Mouse (Mus musculus): ENCODE measurements at regions not wholly inside any gene's neighbourhood (a gene's known extent, or its start where the extent isn't known, plus 50 kb on each side); places are given as distances from the start of the nearest gene placed in this dataset.

DNA sequence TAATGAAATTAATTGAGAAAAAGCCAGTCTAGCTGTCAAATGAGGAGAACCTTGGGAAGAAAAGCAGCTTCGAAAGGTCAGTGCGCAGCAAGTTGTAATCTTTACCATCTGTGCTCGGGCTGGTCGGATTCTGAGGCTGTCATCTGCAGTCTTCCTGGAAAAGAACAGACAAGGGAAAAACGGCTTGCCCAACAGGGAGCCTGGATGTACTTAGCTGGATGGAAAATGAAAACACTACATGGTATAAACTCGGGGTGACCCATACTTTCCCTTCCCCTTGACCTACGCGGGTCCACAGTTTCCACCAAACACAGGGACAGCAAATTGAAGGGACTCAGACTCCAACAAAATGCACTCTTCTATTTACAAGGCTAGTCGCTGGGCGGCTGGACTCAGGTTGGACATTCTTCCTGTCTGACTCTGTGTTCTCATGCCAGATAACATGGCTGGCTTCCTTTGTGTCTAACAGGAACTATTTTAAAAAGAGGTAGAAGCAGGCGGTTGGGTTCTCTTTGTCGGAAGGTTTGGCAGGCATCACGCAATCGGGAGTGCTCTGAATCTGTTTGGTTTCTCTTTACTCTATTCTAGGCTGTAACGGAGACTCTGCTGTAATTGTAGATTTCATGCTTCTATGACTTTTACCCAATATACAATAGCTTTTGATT lies 648.5 kb downstream of the Epha4 start:
- H3K4me1 ChIP-seq (ENCODE audit: control insufficient read depth, insufficient read depth, low read length): no peaks in the 10 kb centered on the region
- no peak overlapping the region for H3K4me3 ChIP-seq (replicated peaks; ENCODE audit: extremely low read depth, low read depth, low read length)
- WGBS: 65% methylated on average over 15 of the region's 15 CpGs
- DNase-seq: no peak
- TF ChIP-seq CTCF (IDR thresholded peaks at IDR 0.05; ENCODE audit: insufficient read depth, low read length): no peak
- no peak for TF ChIP-seq POLR2A (IDR thresholded peaks at IDR 0.05; ENCODE audit: borderline replicate concordance, extremely low read depth, low read depth, low read length)

DNA sequence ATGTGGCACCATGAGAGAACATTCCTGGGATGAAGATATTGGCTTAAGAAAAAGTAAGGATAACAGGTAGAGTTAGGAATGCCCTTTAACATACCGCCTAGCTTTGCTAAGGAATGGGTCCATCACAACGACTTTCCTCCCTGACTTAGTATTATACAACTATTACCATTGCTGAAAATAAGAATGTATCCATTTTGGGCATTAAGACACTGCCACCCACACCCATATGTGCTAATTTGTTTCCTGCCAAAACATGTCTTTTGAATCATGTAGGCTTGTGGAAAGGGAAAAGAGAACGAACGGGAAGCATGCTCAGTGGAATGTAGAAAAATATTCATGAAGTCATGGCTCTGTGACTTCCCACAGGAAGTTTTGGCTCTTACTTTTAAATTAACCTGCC lies 641.7 kb downstream of the Epha4 start:
- DNase-seq: no peak
- Histone ChIP-seq H3K4me3 (replicated peaks; ENCODE audit: extremely low read depth, low read depth, low read length) (no peak overlapping the region), H3K4me1 (ENCODE audit: control insufficient read depth, insufficient read depth, low read length) (no peaks in the 10 kb centered on the region)
- TF ChIP-seq POLR2A (IDR thresholded peaks at IDR 0.05; ENCODE audit: borderline replicate concordance, extremely low read depth, low read depth, low read length) (no peak), CTCF (IDR thresholded peaks at IDR 0.05; ENCODE audit: insufficient read depth, low read length) (no peak)
- WGBS: 72% methylated on average over 4 of the region's 4 CpGs

DNA sequence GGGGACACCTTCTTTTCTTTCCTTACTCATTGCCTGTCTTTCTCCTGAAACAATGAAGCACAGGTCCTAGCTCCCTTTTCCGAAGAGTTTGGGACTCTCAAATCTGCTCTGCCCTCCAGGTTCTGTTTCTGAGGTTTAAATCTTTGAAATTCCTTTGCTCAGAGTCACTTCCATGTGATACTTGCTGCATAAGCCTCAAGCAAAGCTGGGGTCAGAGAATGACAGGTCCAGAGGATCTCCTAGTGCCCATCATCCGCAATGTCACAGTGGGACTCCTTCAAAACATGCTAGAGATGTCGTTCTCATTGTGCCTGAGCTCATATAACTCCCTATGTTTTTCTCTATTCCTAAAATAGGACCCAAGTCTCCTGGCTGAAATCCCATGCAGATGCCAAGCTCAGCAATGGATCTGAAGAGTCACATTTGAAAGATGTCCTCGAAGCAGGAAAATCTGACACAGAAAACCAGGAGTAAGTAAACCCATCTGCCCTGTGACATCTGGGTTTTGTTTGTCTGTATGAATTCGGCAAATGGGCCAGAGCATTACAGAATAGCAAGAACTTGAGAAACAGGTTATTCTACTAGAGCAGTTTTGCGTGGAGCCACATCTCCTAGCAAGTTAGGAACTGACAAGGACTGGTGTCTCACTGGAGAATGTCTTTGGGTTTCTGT lies 634.6 kb downstream of the Epha4 start:
- TF ChIP-seq CTCF (IDR thresholded peaks at IDR 0.05; ENCODE audit: insufficient read depth, low read length) (no peak), POLR2A (IDR thresholded peaks at IDR 0.05; ENCODE audit: borderline replicate concordance, extremely low read depth, low read depth, low read length) (no peak)
- Histone ChIP-seq H3K4me1 (ENCODE audit: control insufficient read depth, insufficient read depth, low read length) (no peaks in the 10 kb centered on the region), H3K4me3 (replicated peaks; ENCODE audit: extremely low read depth, low read depth, low read length) (no peak overlapping the region)
- 73% methylated on average over 6 of the region's 6 CpGs for WGBS
- no peak for DNase-seq

DNA sequence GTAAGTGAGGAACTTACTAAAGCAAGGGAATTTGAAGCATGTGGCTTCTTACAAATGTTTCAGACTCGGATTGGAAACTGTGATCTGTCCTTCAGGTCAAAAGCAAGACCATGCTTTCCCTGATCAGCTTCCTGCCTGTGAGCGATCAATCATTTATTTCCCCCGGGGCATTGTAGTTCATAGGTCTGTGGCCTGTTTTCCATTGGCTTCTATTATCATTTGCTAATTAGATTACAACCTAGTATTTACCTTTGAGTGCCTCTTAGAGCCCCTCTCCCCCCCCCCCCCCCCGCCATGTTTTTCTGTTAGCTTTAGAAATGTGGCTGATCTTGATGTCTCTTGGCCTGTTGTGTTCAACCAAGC lies 634.1 kb downstream of the Epha4 start:
- TF ChIP-seq POLR2A (IDR thresholded peaks at IDR 0.05; ENCODE audit: borderline replicate concordance, extremely low read depth, low read depth, low read length) (no peak), CTCF (IDR thresholded peaks at IDR 0.05; ENCODE audit: insufficient read depth, low read length) (no peak)
- no peak for DNase-seq
- Histone ChIP-seq H3K4me1 (ENCODE audit: control insufficient read depth, insufficient read depth, low read length) (no peaks in the 10 kb centered on the region), H3K4me3 (replicated peaks; ENCODE audit: extremely low read depth, low read depth, low read length) (no peak overlapping the region)
- 60% methylated on average over 4 of the region's 4 CpGs for WGBS

DNA sequence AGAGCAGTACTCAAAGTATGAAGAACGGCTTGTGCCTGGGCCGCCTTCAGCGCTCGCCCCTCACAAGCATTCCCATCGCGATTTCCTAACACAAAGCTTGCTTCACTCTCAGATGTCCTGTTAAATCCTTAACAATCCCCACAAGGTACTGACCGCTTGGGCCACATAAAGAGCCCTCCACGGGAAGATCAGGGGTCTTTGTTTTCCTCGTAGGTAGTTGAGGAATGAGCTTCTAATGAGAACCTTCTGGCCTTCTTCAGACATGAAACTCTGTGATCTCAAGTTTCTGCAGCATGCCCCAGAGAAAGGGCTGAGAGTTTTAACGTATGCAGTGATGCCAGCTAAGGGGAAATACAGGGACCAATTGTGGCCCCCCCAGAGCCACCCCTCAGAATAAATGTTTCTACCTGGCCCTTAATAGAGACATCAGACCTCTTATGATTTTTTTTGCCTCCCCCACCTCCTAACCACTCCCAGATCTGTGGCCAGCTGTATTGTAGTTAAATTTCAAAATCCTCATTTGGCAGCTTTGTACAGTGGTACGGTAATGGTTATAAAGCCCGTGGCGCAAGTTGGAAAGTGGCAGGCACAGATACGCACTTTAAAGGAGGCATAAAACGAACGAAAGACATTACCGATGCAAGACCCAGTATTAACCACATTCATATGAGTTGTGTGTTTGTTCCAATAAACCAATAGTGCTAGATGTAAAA lies 618.6 kb downstream of the Epha4 start:
- Histone ChIP-seq H3K4me1 (ENCODE audit: control insufficient read depth, insufficient read depth, low read length) (no peaks in the 10 kb centered on the region), H3K4me3 (replicated peaks; ENCODE audit: extremely low read depth, low read depth, low read length) (no peak overlapping the region)
- no peak for DNase-seq
- 77% methylated on average over 17 of the region's 17 CpGs for WGBS
- no peak for TF ChIP-seq CTCF (IDR thresholded peaks at IDR 0.05; ENCODE audit: insufficient read depth, low read length)
- no peak for TF ChIP-seq POLR2A (IDR thresholded peaks at IDR 0.05; ENCODE audit: borderline replicate concordance, extremely low read depth, low read depth, low read length)

DNA sequence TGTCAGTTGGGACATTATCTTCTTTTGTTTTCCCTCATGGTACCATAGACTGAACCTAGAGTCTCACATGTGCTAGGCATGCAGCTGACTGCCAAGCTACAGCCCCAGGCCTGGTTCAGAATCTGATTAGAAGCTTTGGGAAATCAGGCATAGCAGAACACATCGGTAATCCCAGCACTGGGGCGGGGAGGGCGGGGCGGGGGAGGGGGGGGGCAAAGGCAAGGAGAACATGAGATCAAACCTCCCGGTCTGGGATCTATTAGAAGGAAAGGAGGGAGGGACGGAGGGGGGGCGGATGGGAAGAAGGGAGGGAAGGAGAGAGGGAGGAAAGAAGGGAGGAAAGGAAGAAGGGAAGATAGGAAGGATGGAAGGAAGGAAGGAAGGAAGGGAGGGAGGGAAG lies 617.5 kb downstream of the Epha4 start:
- 72% methylated on average over 5 of the region's 7 CpGs for WGBS

DNA sequence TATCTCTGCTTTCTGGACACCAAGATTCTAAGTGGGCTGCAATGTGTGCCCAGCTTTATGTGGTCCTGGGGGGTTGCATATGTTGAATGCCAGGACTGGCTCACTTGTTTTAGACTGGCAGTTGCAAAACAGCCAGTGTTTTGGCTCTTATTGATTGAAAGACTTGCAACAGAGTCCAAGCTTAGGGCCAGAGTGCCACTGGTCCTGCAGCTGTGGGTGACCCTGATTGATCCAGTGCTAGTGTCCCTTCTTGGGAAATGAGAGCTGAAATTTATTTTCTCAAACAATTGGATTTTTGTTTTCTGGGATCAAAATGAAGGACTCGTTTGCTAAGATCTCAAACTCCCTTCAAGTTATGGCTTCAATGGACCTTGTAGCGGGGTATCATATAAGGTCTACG lies 603.4 kb downstream of the Epha4 start:
- Histone ChIP-seq H3K4me1 (ENCODE audit: control insufficient read depth, insufficient read depth, low read length) (no peaks in the 10 kb centered on the region), H3K4me3 (replicated peaks; ENCODE audit: extremely low read depth, low read depth, low read length) (no peak overlapping the region)
- 92% methylated on average over 3 of the region's 3 CpGs for WGBS
- TF ChIP-seq CTCF (IDR thresholded peaks at IDR 0.05; ENCODE audit: insufficient read depth, low read length): no peak
- no peak for TF ChIP-seq POLR2A (IDR thresholded peaks at IDR 0.05; ENCODE audit: borderline replicate concordance, extremely low read depth, low read depth, low read length)
- no peak for DNase-seq

More for the DNA sequence above, 617.5 kb downstream of the Epha4 start:
- TF ChIP-seq CTCF (IDR thresholded peaks at IDR 0.05; ENCODE audit: insufficient read depth, low read length) (no peak), POLR2A (IDR thresholded peaks at IDR 0.05; ENCODE audit: borderline replicate concordance, extremely low read depth, low read depth, low read length) (no peak)
- Histone ChIP-seq H3K4me1 (ENCODE audit: control insufficient read depth, insufficient read depth, low read length) (no peaks in the 10 kb centered on the region), H3K4me3 (replicated peaks; ENCODE audit: extremely low read depth, low read depth, low read length) (no peak overlapping the region)
- no peak for DNase-seq

DNA sequence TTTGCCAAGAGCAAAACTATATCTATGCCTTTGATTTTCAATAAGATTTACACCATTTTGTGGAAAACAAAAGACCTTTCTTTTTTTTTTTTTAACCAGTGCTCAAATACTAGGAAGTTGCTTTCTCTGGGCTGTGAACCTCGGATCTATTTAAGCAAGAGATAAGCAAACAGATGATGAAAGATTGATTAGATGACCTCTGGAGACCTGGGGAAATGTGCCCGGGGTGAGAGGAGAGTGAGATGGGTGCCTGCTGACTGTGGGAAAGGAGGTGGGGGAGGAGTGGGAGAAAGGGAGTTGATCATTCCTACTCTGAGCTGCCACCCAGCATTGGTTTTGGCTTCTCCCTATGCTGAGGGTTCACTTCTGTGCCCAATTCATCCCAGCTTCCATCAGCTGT lies 595.3 kb downstream of the Epha4 start:
- WGBS: 15% methylated on average over 2 of the region's 2 CpGs
- no peaks in the 10 kb centered on the region for H3K4me1 ChIP-seq (ENCODE audit: control insufficient read depth, insufficient read depth, low read length)

DNA sequence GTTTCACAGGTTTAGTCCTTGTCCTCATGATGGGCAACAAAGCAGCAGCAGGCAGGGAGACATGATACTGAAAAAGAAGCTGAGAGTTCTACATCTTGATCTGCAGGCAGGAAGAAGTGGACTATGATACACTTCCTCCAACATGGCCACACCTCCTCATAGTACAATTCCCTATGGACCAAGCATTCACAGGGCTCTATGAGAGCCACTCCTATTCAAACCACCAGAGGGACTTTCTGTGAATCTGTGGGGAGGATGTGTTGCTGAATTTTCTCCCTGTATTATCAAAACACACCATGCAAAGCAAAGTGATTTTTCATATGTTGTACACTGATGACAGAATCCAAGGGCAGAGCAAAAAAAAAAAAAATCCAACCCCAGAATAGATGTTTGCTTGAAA lies 594.3 kb downstream of the Epha4 start:
- no peak for TF ChIP-seq CTCF (IDR thresholded peaks at IDR 0.05; ENCODE audit: insufficient read depth, low read length)
- TF ChIP-seq POLR2A (IDR thresholded peaks at IDR 0.05; ENCODE audit: borderline replicate concordance, extremely low read depth, low read depth, low read length): no peak
- no peak overlapping the region for H3K4me3 ChIP-seq (replicated peaks; ENCODE audit: extremely low read depth, low read depth, low read length)
- DNase-seq: no peak
- H3K4me1 ChIP-seq (ENCODE audit: control insufficient read depth, insufficient read depth, low read length): no peaks in the 10 kb centered on the region

More for the DNA sequence above, 595.3 kb downstream of the Epha4 start:
- no peak overlapping the region for H3K4me3 ChIP-seq (replicated peaks; ENCODE audit: extremely low read depth, low read depth, low read length)
- TF ChIP-seq CTCF (IDR thresholded peaks at IDR 0.05; ENCODE audit: insufficient read depth, low read length) (no peak), POLR2A (IDR thresholded peaks at IDR 0.05; ENCODE audit: borderline replicate concordance, extremely low read depth, low read depth, low read length) (no peak)
- no peak for DNase-seq
